Mouse (Mus musculus) forebrain, embryonic 14.5 days (tissue): ENCODE results near the gene Tnfrsf13c. TPM values are rescaled to one million over a fixed set of nuclear protein-coding genes. Genes with fewer than 3 reads are reported as not detected.

Source experiments
- ATAC-seq: fragments of 200-750 bp; cut with Nextera tagmentation; 2 replicates; pipeline ENCODE4 v1.8.0; 2017; ENCODE audit warnings: mild to moderate bottlenecking, moderate library complexity
- DNase-seq: peaks from one replicate; pipeline ENCODE4 v3.0.0-alpha.2; 2015; ENCODE audit warnings: low spot score
- H3K27ac ChIP-seq: fragments of 300-500 bp; sonication (generic); 2 replicates; pipeline ENCODE4 v1.5.1; 2014; ENCODE audit warnings: low read depth, mild to moderate bottlenecking, control low read depth, low read length, moderate library complexity
- H3K27me3 ChIP-seq: fragments of 300-500 bp; sonication (generic); replicated peaks from 2 replicates; pipeline ENCODE4 v1.6.1; 2014; ENCODE audit warnings: low read length, control low read depth, mixed read lengths; ENCODE audit not compliant: control insufficient read depth, insufficient read depth
- H3K36me3 ChIP-seq: fragments of 300-500 bp; sonication (generic); 2 replicates; pipeline ENCODE4 v1.6.1; 2014; ENCODE audit warnings: low read length, control low read depth; ENCODE audit not compliant: control insufficient read depth, insufficient read depth
- H3K4me1 ChIP-seq: fragments of 300-500 bp; sonication (generic); 2 replicates; pipeline ENCODE4 v1.6.1; 2014; ENCODE audit warnings: antibody characterized with exemption, low read length, control low read depth; ENCODE audit not compliant: control insufficient read depth, insufficient read depth
- H3K4me2 ChIP-seq: fragments of 300-500 bp; sonication (generic); 2 replicates; pipeline ENCODE4 v1.6.1; 2014; ENCODE audit warnings: mild to moderate bottlenecking, control low read depth, low read length
- H3K4me3 ChIP-seq: fragments of 300-500 bp; sonication (generic); 2 replicates; pipeline ENCODE4 v1.5.1; 2014; ENCODE audit warnings: low read depth, low read length, control low read depth
- H3K9ac ChIP-seq: fragments of 300-500 bp; sonication (generic); 2 replicates; pipeline ENCODE4 v1.6.1; 2014; ENCODE audit warnings: mild to moderate bottlenecking, low read length, control low read depth, moderate library complexity
- H3K9me3 ChIP-seq: fragments of 300-500 bp; sonication (generic); replicated peaks from 2 replicates; pipeline ENCODE4 v1.6.1; 2016; ENCODE audit warnings: low read length, control low read depth, mixed read lengths; ENCODE audit not compliant: control insufficient read depth
- WGBS: fragments of 180-500 bp; shearing (Covaris S2); extraction: QIAGEN DNeasy Blood & Tissue Kit; methylation state at CpG from one replicate; pipeline ENCODE4 v1.1.7; 2014; 5-methylcytosine and 5-hydroxymethylcytosine counted together
- polyA plus RNA-seq: library from polyadenylated mRNA; unstranded; fragments of >200 nt; fragmentation: Nextera tagmentation; extraction: Ambion mirVana; gene quantifications from 2 replicates; pipeline ENCODE4 v1.2.1, GENCODE M21; 2014

Gene Tnfrsf13c
- polyA plus RNA-seq, 1 experiment from 2014 or later = 0.14 TPM

- DNase-seq (no peak), ATAC-seq (no peak)
- Histone ChIP-seq H3K4me3 (no peak overlapping the region), H3K36me3 (no peaks in the 10 kb centered on the region), H3K9me3 (no peaks in the 10 kb centered on the region), H3K27ac (no peak overlapping the region), H3K4me2 (no peak overlapping the region), H3K27me3 (peaks cover 60% of the 10 kb centered on the region), H3K9ac (no peak overlapping the region), H3K4me1 (peaks cover 20% of the 10 kb centered on the region)
- 10% methylated on average over 4 of the region's 4 CpGs for WGBS
These were observed 10.9 kb downstream of the Tnfrsf13c start for GRCm38 (mm10) chr15:82213222-82213621.

- ATAC-seq (no peak), DNase-seq (no peak)
- peak within 1 kb of the TSS; percentile 41 for H3K9ac ChIP-seq
- H3K27me3 ChIP-seq = peaks cover 65% of the 10 kb centered on the region
- no peaks in the 10 kb centered on the region for H3K36me3 ChIP-seq
- H3K4me3 ChIP-seq = peak within 1 kb of the TSS; percentile 36
- WGBS = 0% methylated on average over 11 of the region's 34 CpGs
- H3K27ac ChIP-seq = no peak within 1 kb of the TSS
- H3K4me2 ChIP-seq = peak within 1 kb of the TSS; percentile 65
- peaks cover 23% of the 10 kb centered on the region for H3K4me1 ChIP-seq
- H3K9me3 ChIP-seq = no peaks in the 10 kb centered on the region
These were observed 11.5 kb downstream of the Tnfrsf13c start, which contains the start of gene Shisa8 for GRCm38 (mm10) chr15:82212752-82213063. Gene Shisa8, minus strand, starts transcription at chr15:82212815.

- under 1% methylated on average over 78 of the region's 112 CpGs for WGBS
These were observed 12.0 kb downstream of the Tnfrsf13c start for GRCm38 (mm10) chr15:82211911-82212751.

GRCm38 (mm10) chr15:82211281-82211680 is 12.9 kb downstream of the Tnfrsf13c start:
- H3K27ac ChIP-seq = no peak overlapping the region
- peaks cover under 1% of the 10 kb centered on the region for H3K36me3 ChIP-seq
- under 1% methylated on average over 11 of the region's 11 CpGs for WGBS
- H3K9me3 ChIP-seq = no peaks in the 10 kb centered on the region
- peak overlapping the region; percentile 65 for H3K4me2 ChIP-seq
- ATAC-seq (no peak), DNase-seq (no peak)
- no peak overlapping the region for H3K9ac ChIP-seq
- peak overlapping the region; percentile 36 for H3K4me3 ChIP-seq
- H3K27me3 ChIP-seq = peaks cover 77% of the 10 kb centered on the region
- peaks cover 24% of the 10 kb centered on the region for H3K4me1 ChIP-seq

More at GRCm38 (mm10) chr15:82211911-82212751, 12.0 kb downstream of the Tnfrsf13c start:
- H3K4me2 ChIP-seq = peak overlapping the region; percentile 65
- peak; percentile 49; the same call in 1 of the 2 replicates for ATAC-seq
- H3K9me3 ChIP-seq = no peaks in the 10 kb centered on the region
- no peaks in the 10 kb centered on the region for H3K36me3 ChIP-seq
- H3K27me3 ChIP-seq = peaks cover 70% of the 10 kb centered on the region
- H3K4me3 ChIP-seq = peak overlapping the region; percentile 36
- DNase-seq = no peak
- peak overlapping the region; percentile 41 for H3K9ac ChIP-seq
- H3K4me1 ChIP-seq = peaks cover 26% of the 10 kb centered on the region
- H3K27ac ChIP-seq = no peak overlapping the region

- Histone ChIP-seq H3K9me3 (no peaks in the 10 kb centered on the region), H3K27me3 (peaks cover 81% of the 10 kb centered on the region), H3K4me1 (peaks cover 23% of the 10 kb centered on the region), H3K4me3 (no peak overlapping the region), H3K36me3 (peaks cover 5% of the 10 kb centered on the region), H3K27ac (no peak overlapping the region), H3K4me2 (no peak overlapping the region), H3K9ac (no peak overlapping the region)
- WGBS = 29% methylated on average over 1 of the region's 1 CpGs
- ATAC-seq (no peak), DNase-seq (no peak)
These were observed 13.4 kb downstream of the Tnfrsf13c start for GRCm38 (mm10) chr15:82210801-82211200.

- peaks cover 23% of the 10 kb centered on the region for H3K4me1 ChIP-seq
- DNase-seq (no peak), ATAC-seq (no peak)
- no peak overlapping the region for H3K4me2 ChIP-seq
- no peak overlapping the region for H3K27ac ChIP-seq
- H3K36me3 ChIP-seq = peaks cover 18% of the 10 kb centered on the region
- 76% methylated on average over 13 of the region's 13 CpGs for WGBS
- no peaks in the 10 kb centered on the region for H3K9me3 ChIP-seq
- H3K9ac ChIP-seq = no peak overlapping the region
- H3K27me3 ChIP-seq = peaks cover 70% of the 10 kb centered on the region
- H3K4me3 ChIP-seq = no peak overlapping the region
These were observed 14.7 kb downstream of the Tnfrsf13c start for GRCm38 (mm10) chr15:82209295-82210050.

GRCm38 (mm10) chr15:82208307-82208706 is 15.9 kb downstream of the Tnfrsf13c start:
- WGBS = 80% methylated on average over 8 of the region's 8 CpGs
- ATAC-seq (no peak), DNase-seq (no peak)
- Histone ChIP-seq H3K36me3 (peaks cover 30% of the 10 kb centered on the region), H3K4me3 (no peak overlapping the region), H3K9me3 (no peaks in the 10 kb centered on the region), H3K27ac (no peak overlapping the region), H3K9ac (no peak overlapping the region), H3K27me3 (peaks cover 62% of the 10 kb centered on the region), H3K4me2 (no peak overlapping the region), H3K4me1 (peaks cover 23% of the 10 kb centered on the region)

GRCm38 (mm10) chr15:82207504-82208219 is 16.5 kb downstream of the Tnfrsf13c start:
- Histone ChIP-seq H3K9me3 (no peaks in the 10 kb centered on the region), H3K4me3 (no peak overlapping the region), H3K27me3 (peaks cover 55% of the 10 kb centered on the region), H3K4me2 (no peak overlapping the region), H3K36me3 (peaks cover 36% of the 10 kb centered on the region), H3K9ac (no peak overlapping the region), H3K4me1 (peaks cover 23% of the 10 kb centered on the region), H3K27ac (no peak overlapping the region)
- DNase-seq (no peak), ATAC-seq (no peak)
- WGBS = 15% methylated on average over 30 of the region's 30 CpGs
